10 mouse cellular contexts compared by ENCODE assay signal in genomic region chr1:169916659-169917058, GRCm38 (mm10). TPM values are rescaled to one million over a fixed set of nuclear protein-coding genes. Genes with fewer than 3 reads are reported as not detected.
DNase-seq lines count a peak whose midpoint lies in the region; ATAC-seq and TF ChIP-seq lines count a peak whose summit lies in the region.
"Had no signal": no experiment of that assay in that cellular context is flagged by ENCODE, and none has a peak within 500 bp of the region (broad histone marks: within the 10 kb centered on the region; RNA-seq: fewer than 3 reads in every experiment).

No protein-coding gene starts in this region.

- peak; percentile 32; the same call in 1 of the 2 replicates for ATAC-seq in intestine, embryonic 14.5 days (replicated peaks; ENCODE audit: low FRiP score, low TSS enrichment, low read depth)
- ATAC-seq in intestine, postnatal 0 days: no peak
- ATAC-seq in erythroid progenitor cell, adult 5-6 weeks (replicated peaks; ENCODE audit: low FRiP score, poor library complexity, severe bottlenecking): no peak

- H3K9ac ChIP-seq in intestine, embryonic 14.5 days (ENCODE audit: low read length): no peak overlapping the region
- H3K9ac ChIP-seq in intestine, postnatal 0 days (ENCODE audit: low read depth, low read length): no peak overlapping the region

- no peaks in the 10 kb centered on the region for H3K9me3 ChIP-seq in intestine, embryonic 14.5 days (ENCODE audit: control insufficient read depth, low read length)
- H3K9me3 ChIP-seq in intestine, postnatal 0 days (ENCODE audit: control insufficient read depth): no peaks in the 10 kb centered on the region
- no peaks in the 10 kb centered on the region for H3K9me3 ChIP-seq in heart, embryonic 10.5 days

- H3K4me1 ChIP-seq in intestine, embryonic 14.5 days (replicated peaks; ENCODE audit: control insufficient read depth, insufficient read depth, low read length): peaks cover 11% of the 10 kb centered on the region; the same call in 1 of the 2 replicates
- no peaks in the 10 kb centered on the region for H3K4me1 ChIP-seq in intestine, postnatal 0 days (replicated peaks; ENCODE audit: control insufficient read depth, insufficient read depth, low read length)
- H3K4me1 ChIP-seq in heart, embryonic 10.5 days: peaks cover 8% of the 10 kb centered on the region; the same call in 1 of the 2 replicates

- peak; percentile 70 for DNase-seq in intestine, embryonic 14.5 days (ENCODE audit: low spot score)
- DNase-seq in embryo, embryonic 10.5 days (ENCODE audit: low spot score): peak; percentile 44
- peak; percentile 50 for DNase-seq in heart, embryonic 10.5 days (ENCODE audit: low spot score)
- DNase-seq in lung, postnatal 4 days: peak; percentile 22 to 60
- no peak for DNase-seq in cerebellum, adult 9-11 months
- no peak for DNase-seq in cerebellum, adult 9-10 months

- H3K27ac ChIP-seq in intestine, embryonic 14.5 days (ENCODE audit: low read depth): peak overlapping the region; percentile 60
- H3K27ac ChIP-seq in intestine, postnatal 0 days (ENCODE audit: low read depth, low read length): no peak overlapping the region
- H3K27ac ChIP-seq in heart, embryonic 10.5 days: peak overlapping the region; percentile 2; the same call in 1 of the 2 replicates

- TF ChIP-seq CTCF in intestine, postnatal 0 days (IDR thresholded peaks at IDR 0.05; ENCODE audit: low read depth): no peak

- H3K27me3 ChIP-seq in intestine, embryonic 14.5 days (replicated peaks; ENCODE audit: control insufficient read depth, insufficient read depth, low read length): no peaks in the 10 kb centered on the region
- H3K27me3 ChIP-seq in intestine, postnatal 0 days (replicated peaks; ENCODE audit: control insufficient read depth, insufficient read depth, low read length): no peaks in the 10 kb centered on the region
- H3K27me3 ChIP-seq in heart, embryonic 10.5 days (ENCODE audit: insufficient read depth, poor library complexity, severe bottlenecking): peaks cover 5% of the 10 kb centered on the region

- no peaks in the 10 kb centered on the region for H3K36me3 ChIP-seq in intestine, embryonic 14.5 days (ENCODE audit: control insufficient read depth, insufficient read depth, low read length)
- no peaks in the 10 kb centered on the region for H3K36me3 ChIP-seq in intestine, postnatal 0 days (ENCODE audit: control insufficient read depth, insufficient read depth)
- H3K36me3 ChIP-seq in heart, embryonic 10.5 days: no peaks in the 10 kb centered on the region

- WGBS in intestine, embryonic 14.5 days: 20% methylated on average over 7 of the region's 7 CpGs
- 24% methylated on average over 7 of the region's 7 CpGs for WGBS in intestine, postnatal 0 days
- 33% methylated on average over 7 of the region's 7 CpGs for WGBS in heart, embryonic 10.5 days

- no peak overlapping the region for H3K4me3 ChIP-seq in intestine, embryonic 14.5 days (ENCODE audit: low read depth, low read length)
- no peak overlapping the region for H3K4me3 ChIP-seq in intestine, postnatal 0 days (ENCODE audit: low read depth, low read length)
- H3K4me3 ChIP-seq in heart, embryonic 10.5 days: no peak overlapping the region

- no peak overlapping the region for H3K4me2 ChIP-seq in intestine, embryonic 14.5 days (ENCODE audit: low read length)
- H3K4me2 ChIP-seq in intestine, postnatal 0 days (replicated peaks; ENCODE audit: low read depth): no peak overlapping the region

RNA-seq across cellular contexts. Expression of gene Ccdc190, which starts 11.8 kb away (rescaled TPM):
- not detected in 2 replicates for polyA plus RNA-seq in intestine, embryonic 14.5 days (2014; fragmentation: Nextera tagmentation; extraction: Ambion mirVana)
- polyA plus RNA-seq in intestine, postnatal 0 days (2015; fragmentation: Nextera tagmentation; extraction: Ambion mirVana): not detected in 2 replicates
- polyA plus RNA-seq in heart, embryonic 10.5 days (2016; fragmentation: Nextera tagmentation; extraction: Ambion mirVana): not detected in 2 replicates
- total RNA-seq in erythroid progenitor cell, adult 5-6 weeks (2015; ENCODE audit: low replicate concordance): not detected in 2 replicates
- not detected in 2 replicates for total RNA-seq in erythroid progenitor cell, adult 5-6 weeks (2017; ENCODE audit: low replicate concordance)
- total RNA-seq: megakaryocyte progenitor cell, adult 5-6 weeks had no signal
- polyA plus RNA-seq: spleen, adult 2 months had no signal

RNA-seq across cellular contexts. Expression of gene Hsd17b7, which starts 52.4 kb away (rescaled TPM):
- 20.0 and 21.6 TPM in 2 replicates for polyA plus RNA-seq in intestine, embryonic 14.5 days (2014; fragmentation: Nextera tagmentation; extraction: Ambion mirVana)
- polyA plus RNA-seq in intestine, postnatal 0 days (2015; fragmentation: Nextera tagmentation; extraction: Ambion mirVana): 18.5 and 22.4 TPM in 2 replicates
- 27.8 and 30.4 TPM in 2 replicates for polyA plus RNA-seq in heart, embryonic 10.5 days (2016; fragmentation: Nextera tagmentation; extraction: Ambion mirVana)
- total RNA-seq in erythroid progenitor cell, adult 5-6 weeks (2015; ENCODE audit: low replicate concordance): 4.0 TPM in 1 of 2 replicates, not detected in the other
- 0.45 and 0.77 TPM in 2 replicates for total RNA-seq in erythroid progenitor cell, adult 5-6 weeks (2017; ENCODE audit: low replicate concordance)

Comparison
In these comparisons a context has a peak if more than half of its experiments do, and no peak if none do; other contexts are left out.
1. DNase-seq: peak in intestine, embryonic 14.5 days (single experiment), embryo, embryonic 10.5 days (single experiment), heart, embryonic 10.5 days (single experiment) and lung, postnatal 4 days (2 of 2); none in cerebellum, adult 9-11 months (single experiment) and cerebellum, adult 9-10 months (single experiment).